Mouse (Mus musculus) lung, postnatal 0 days (tissue): ENCODE measurements around the gene 2410131K14Rik.

Experiments
- CTCF ChIP-seq: IDR thresholded peaks from 2 replicates; pipeline ENCODE4 v1.5.1; 2016; ENCODE audit warnings: antibody characterized with exemption, mild to moderate bottlenecking
- EP300 ChIP-seq: IDR thresholded peaks from 2 replicates; pipeline ENCODE4 v1.6.1; 2016; ENCODE audit warnings: antibody characterized with exemption, mild to moderate bottlenecking, control low read depth

DNA sequence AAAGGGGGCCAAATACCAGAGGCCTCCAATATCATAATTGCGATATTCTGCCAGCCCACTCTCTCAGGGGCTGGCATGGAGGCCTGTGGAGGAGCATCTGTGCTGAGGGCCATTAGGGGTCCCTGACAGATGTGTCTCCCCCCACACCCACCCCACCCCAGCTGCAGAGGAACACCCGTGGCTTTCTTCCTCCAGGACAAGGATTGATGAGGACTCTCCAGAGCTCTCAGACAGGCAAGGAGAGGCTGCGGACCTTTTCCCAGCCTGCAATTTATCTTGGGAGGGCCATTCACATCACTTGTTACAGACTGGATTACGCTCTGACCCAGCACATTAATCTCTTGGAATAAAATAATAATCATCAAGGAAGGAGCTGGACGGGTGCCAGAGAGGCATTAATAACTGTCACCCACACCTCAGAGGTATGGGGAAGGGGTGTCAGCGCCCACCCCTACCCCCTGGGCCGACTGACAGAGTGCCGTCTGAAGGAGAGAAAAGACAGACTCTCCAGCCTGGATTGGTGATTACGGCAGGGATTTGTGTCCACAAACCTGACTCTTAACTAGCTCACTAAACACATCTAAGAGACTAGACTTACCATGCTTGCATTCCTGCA, 21.8 kb upstream of the 2410131K14Rik start:
- TF ChIP-seq CTCF (no peak), EP300 (no peak)
